Mouse (Mus musculus) heart, embryonic 11.5 days (tissue): ENCODE data around the gene Hlcs. TPM values are rescaled to one million over a fixed set of nuclear protein-coding genes. Genes with fewer than 3 reads are reported as not detected.

Source experiments
- ATAC-seq: fragments of 200-750 bp; cut with Nextera tagmentation; replicated peaks from 2 replicates; pipeline ENCODE4 v1.8.0; 2017; ENCODE audit warnings: moderate library complexity; ENCODE audit not compliant: insufficient number of reproducible peaks, low FRiP score, low TSS enrichment
- H3K27ac ChIP-seq: fragments of 300-500 bp; sonication (generic); 2 replicates; pipeline ENCODE4 v1.5.1; 2014; ENCODE audit warnings: mild to moderate bottlenecking, low read depth, low read length
- H3K27me3 ChIP-seq: fragments of 300-500 bp; sonication (generic); 2 replicates; pipeline ENCODE4 v1.6.1; 2014; ENCODE audit warnings: mild to moderate bottlenecking, low read length, mixed read lengths; ENCODE audit not compliant: control insufficient read depth, insufficient read depth
- H3K36me3 ChIP-seq: fragments of 300-500 bp; sonication (generic); 2 replicates; pipeline ENCODE4 v1.6.1; 2014; ENCODE audit warnings: mild to moderate bottlenecking, low read length, moderate library complexity, mixed read lengths; ENCODE audit not compliant: control insufficient read depth, insufficient read depth
- H3K4me1 ChIP-seq: fragments of 300-500 bp; sonication (generic); 2 replicates; pipeline ENCODE4 v1.6.1; 2014; ENCODE audit warnings: low read length; ENCODE audit not compliant: control insufficient read depth, insufficient read depth
- H3K4me2 ChIP-seq: fragments of 300-500 bp; sonication (generic); 2 replicates; pipeline ENCODE4 v1.6.1; 2014; ENCODE audit warnings: mild to moderate bottlenecking, moderate library complexity
- H3K4me3 ChIP-seq: fragments of 300-500 bp; sonication (generic); 2 replicates; pipeline ENCODE4 v1.5.1; 2014; ENCODE audit warnings: low read depth, low read length
- H3K9ac ChIP-seq: fragments of 300-500 bp; sonication (generic); 2 replicates; pipeline ENCODE4 v1.6.1; 2014; ENCODE audit warnings: mild to moderate bottlenecking, low read depth, low read length, moderate library complexity
- H3K9me3 ChIP-seq: fragments of 300-500 bp; sonication (generic); replicated peaks from 2 replicates; pipeline ENCODE4 v1.6.1; 2016; ENCODE audit warnings: low read length; ENCODE audit not compliant: control insufficient read depth
- WGBS: fragments of 180-500 bp; shearing (Covaris S2); extraction: QIAGEN DNeasy Blood & Tissue Kit; methylation state at CpG from one replicate; pipeline ENCODE4 v1.1.7; 2014; ENCODE audit not compliant: insufficient replicate concordance; 5-methylcytosine and 5-hydroxymethylcytosine counted together
- polyA plus RNA-seq: library from polyadenylated mRNA; unstranded; fragments of >200 nt; fragmentation: Nextera tagmentation; extraction: Ambion mirVana; gene quantifications from 2 replicates; pipeline ENCODE4 v1.2.1, GENCODE M21; 2014

Gene Hlcs
- 7.7 and 8.5 TPM in 2 replicates for polyA plus RNA-seq

DNA sequence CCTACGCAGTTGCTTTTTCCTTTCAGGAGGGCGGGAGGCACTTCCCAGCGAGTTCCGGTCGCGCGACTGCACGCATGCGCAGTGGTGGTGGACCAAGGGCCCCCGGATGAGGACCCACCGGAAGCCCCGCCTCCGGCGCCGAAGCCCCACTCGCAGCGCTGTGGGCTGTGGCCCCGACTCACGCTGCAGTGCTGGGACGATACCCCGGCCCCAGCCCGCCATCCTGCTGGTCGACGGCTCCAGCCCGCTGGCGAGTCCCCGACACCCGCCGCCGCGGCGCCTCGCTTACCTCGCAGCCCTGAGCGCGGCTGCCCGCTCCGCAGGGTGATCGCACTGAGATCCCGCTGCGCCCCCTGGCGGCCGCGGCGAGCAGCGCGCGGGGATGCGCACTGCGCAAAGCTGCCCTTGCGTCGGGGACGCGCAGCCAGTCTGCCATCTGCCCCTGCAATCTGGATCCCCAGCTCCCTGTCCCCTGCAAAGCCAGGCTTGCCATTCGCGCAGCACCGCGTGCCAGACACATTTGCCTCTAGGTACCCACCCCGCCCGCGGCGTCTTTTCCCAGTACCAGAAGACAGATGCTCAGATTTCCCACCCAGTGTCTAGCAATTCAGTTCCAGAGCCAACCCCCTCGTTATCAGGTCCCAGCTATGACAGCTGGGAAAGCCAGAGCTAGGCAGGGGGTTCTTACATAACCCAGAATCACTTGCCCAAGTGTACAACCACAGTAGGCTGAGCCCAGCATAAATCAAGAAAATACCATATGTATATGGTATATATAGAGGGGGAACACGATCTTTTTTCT is at the start of gene Hlcs:
Hlcs (minus strand) TSS at position 343 of the 802 bp plus-strand sequence.
- peak within 1 kb of the TSS; percentile 65 for H3K4me3 ChIP-seq
- H3K27ac ChIP-seq: peak within 1 kb of the TSS; percentile 94
- H3K4me2 ChIP-seq: peak within 1 kb of the TSS; percentile 88
- peaks cover 7% of the 10 kb centered on the region; the same call in 1 of the 2 replicates for H3K4me1 ChIP-seq
- no peaks in the 10 kb centered on the region for H3K9me3 ChIP-seq
- peak within 1 kb of the TSS; percentile 82 for H3K9ac ChIP-seq
- H3K27me3 ChIP-seq: no peaks in the 10 kb centered on the region
- H3K36me3 ChIP-seq: no peaks in the 10 kb centered on the region
- WGBS: under 1% methylated on average over 64 of the region's 64 CpGs
- peak; percentile 92 for ATAC-seq

DNA sequence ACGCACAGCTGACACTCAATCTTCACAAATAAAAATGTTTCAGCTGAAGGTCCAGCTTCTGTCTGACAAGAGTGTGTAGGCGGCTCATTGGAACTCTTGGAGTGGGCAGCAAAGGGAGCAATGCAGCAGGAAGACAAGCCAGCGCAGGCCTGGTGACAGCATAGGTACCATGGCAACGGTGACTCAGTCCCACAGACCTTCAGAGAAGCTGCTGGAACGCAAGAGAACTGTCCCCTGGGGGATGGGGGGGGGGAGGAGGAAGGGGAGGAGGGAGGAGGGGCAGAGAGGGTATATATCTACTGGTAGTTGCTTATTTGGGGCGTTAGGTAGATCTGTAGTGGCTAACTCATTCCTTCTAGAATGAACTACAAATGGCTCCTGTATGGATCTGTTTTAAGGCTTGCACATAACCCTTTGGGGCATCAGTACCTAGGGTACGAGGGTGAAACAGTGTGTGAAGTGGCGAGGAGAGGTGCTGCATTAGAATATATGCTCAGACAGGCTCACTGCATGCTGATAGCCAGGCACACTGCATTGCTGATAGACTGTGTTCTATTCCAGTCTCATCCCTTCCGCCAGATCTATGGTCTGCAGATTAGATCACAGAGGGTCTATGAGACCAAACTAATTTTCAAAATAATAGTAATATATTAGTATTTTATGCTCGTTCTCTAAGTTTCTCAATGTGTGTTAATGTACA is 49.0 kb upstream of the Hlcs start:
- Histone ChIP-seq H3K4me3 (no peak overlapping the region), H3K27ac (peak overlapping the region; percentile 71), H3K4me1 (peaks cover 8% of the 10 kb centered on the region; the same call in 1 of the 2 replicates), H3K9me3 (no peaks in the 10 kb centered on the region), H3K9ac (no peak overlapping the region), H3K36me3 (no peaks in the 10 kb centered on the region), H3K4me2 (peak overlapping the region; percentile 22; the same call in 1 of the 2 replicates), H3K27me3 (no peaks in the 10 kb centered on the region)
- ATAC-seq: 0 out of 2 replicates have a peak, but pooled peaks have one; percentile 55
- WGBS: 38% methylated on average over 10 of the region's 10 CpGs

DNA sequence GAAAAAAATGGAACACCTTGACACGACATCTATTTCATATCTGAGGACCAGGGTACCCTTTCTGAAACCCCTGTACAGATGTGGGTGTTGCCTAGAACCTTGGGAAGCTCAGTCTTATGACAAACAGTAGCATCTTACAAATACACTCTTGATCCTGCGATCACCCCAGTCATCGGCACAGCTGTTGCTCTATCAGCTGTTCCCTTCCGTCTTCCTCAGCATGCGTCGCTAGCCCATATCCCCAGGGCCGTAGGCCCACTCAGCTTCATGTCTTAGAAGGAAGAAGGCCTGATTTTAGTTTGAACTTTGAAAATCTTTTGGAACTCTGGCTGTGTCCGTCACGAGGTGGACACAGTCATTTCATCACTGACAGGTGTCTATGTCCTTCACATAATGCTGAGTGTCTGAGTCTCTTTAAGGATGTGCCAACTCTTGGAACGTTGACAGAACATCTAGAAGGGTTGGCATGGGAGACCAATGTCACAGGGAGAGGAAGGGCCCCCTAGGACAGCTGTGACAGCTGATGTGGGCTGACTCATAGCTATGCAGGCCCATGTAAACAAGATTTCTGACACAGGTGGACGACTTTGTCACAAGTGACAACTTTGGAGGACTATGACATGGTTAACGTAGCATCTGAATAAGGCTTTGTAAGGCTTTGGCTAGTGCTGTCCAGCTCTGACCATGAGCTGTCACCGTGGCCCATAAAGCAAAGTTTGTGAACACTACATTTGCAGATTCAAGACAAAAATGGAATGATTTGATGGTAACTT is 47.4 kb upstream of the Hlcs start:
- H3K9ac ChIP-seq: no peak overlapping the region
- peaks cover 8% of the 10 kb centered on the region; the same call in 1 of the 2 replicates for H3K4me1 ChIP-seq
- WGBS: 83% methylated on average over 13 of the region's 13 CpGs
- no peak for ATAC-seq
- no peak overlapping the region for H3K4me2 ChIP-seq
- no peak overlapping the region for H3K4me3 ChIP-seq
- no peaks in the 10 kb centered on the region for H3K9me3 ChIP-seq
- H3K27me3 ChIP-seq: no peaks in the 10 kb centered on the region
- H3K36me3 ChIP-seq: no peaks in the 10 kb centered on the region
- no peak overlapping the region for H3K27ac ChIP-seq

DNA sequence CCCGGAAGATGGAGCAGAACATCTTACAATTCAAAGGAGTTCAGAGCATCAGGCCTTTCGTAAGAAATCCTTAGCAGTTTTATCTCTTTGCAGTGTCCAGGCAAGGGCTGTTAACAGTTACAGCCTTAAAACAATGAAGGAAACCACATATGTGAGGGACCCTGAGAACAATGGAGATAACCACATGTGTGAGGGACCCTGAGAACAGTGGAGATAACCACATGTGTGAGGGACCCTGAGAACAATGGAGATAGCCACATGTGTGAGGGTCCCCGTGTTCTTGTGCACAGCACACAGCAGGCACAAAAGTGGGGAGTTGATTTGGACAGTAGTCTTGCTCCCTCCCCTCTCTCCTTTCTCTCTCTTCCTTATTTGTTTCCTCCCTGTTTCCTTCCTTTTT is 44.7 kb upstream of the Hlcs start:
- Histone ChIP-seq H3K27ac (no peak overlapping the region), H3K9me3 (no peaks in the 10 kb centered on the region), H3K4me2 (no peak overlapping the region), H3K4me3 (no peak overlapping the region), H3K27me3 (no peaks in the 10 kb centered on the region), H3K4me1 (peaks cover 8% of the 10 kb centered on the region; the same call in 1 of the 2 replicates), H3K9ac (no peak overlapping the region), H3K36me3 (no peaks in the 10 kb centered on the region)
- no peak for ATAC-seq
- 70% methylated on average over 3 of the region's 3 CpGs for WGBS

DNA sequence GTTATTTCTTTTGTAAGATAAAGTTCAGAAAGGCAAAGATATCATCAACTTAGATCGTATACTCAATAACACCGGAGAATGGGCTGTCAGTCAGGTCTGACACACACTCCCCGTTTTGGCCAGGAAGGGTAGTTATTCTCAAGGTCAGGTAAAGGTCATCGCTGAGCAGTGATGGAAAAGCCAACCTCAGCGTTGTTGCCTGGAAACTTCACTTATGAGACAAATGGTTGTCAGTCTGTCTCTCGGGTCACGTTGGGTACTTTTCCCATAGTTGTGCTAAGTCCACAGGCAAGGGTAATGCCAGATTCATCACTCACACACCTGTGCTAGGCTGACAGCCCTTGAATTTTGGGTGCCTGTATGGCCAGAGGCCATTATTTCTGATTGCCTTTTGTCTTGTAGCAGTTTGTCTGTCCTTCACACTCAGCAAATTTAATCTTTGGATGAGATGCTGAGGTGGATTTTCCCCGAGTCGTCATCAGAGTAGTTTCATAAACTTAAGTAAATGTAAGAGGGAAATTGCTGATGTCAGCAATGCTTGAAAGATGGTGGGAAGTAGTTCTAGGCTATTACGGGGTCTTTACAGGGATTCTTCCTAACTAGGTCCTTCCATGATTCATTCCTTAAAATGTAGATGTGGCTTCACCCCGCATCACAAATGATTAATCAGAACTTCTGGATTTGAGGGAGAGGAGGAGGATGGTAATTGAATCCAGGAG is 43.6 kb upstream of the Hlcs start:
- Histone ChIP-seq H3K36me3 (no peaks in the 10 kb centered on the region), H3K4me2 (no peak overlapping the region), H3K27ac (no peak overlapping the region), H3K4me3 (no peak overlapping the region), H3K9me3 (no peaks in the 10 kb centered on the region), H3K27me3 (no peaks in the 10 kb centered on the region), H3K4me1 (peaks cover 2% of the 10 kb centered on the region; the same call in 1 of the 2 replicates), H3K9ac (no peak overlapping the region)
- no peak for ATAC-seq
- 66% methylated on average over 11 of the region's 11 CpGs for WGBS

DNA sequence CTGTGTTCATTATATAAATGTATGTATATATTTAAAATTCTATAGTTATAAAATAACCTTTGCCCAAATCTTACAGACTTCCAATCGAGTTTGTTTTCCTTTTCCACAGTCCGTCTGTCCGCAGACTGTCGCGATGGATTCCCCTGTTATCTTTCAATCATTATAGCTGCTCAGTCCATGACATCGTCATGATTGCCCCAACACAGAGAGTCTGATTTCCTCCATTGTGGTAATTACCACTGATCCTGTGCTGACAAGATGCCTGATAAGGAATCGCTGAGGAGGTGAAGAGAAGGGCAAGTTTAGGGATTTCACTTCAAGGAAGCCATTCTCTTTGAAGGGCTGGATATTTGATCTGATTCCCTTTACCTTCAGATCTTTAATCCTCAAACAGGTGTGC is 42.7 kb upstream of the Hlcs start:
- no peak overlapping the region for H3K27ac ChIP-seq
- ATAC-seq: no peak
- H3K9ac ChIP-seq: no peak overlapping the region
- 42% methylated on average over 7 of the region's 7 CpGs for WGBS
- H3K27me3 ChIP-seq: no peaks in the 10 kb centered on the region
- no peak overlapping the region for H3K4me3 ChIP-seq
- no peaks in the 10 kb centered on the region for H3K4me1 ChIP-seq
- no peaks in the 10 kb centered on the region for H3K36me3 ChIP-seq
- H3K9me3 ChIP-seq: no peaks in the 10 kb centered on the region
- H3K4me2 ChIP-seq: no peak overlapping the region

DNA sequence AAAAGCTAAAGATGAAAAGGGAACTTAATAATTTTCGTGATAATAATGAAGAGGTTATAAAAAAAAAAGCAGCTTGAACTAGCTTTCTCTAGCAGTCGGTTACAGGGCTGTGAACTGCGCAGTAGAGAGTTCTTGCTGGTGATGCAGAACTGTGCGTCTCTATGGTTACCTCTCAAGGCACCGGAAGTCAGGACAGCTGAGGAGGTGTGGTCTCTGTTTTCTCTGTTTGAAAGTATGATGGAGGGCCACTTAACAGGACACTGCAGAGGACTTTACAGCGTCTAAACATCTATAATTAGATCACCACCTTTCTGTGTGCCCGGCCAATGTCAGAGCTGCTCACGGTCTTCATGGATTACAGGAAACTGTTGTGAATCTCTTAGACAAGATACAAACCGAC is 41.1 kb upstream of the Hlcs start:
- Histone ChIP-seq H3K4me2 (no peak overlapping the region), H3K36me3 (no peaks in the 10 kb centered on the region), H3K27me3 (no peaks in the 10 kb centered on the region), H3K4me1 (no peaks in the 10 kb centered on the region), H3K9me3 (no peaks in the 10 kb centered on the region), H3K27ac (no peak overlapping the region), H3K4me3 (no peak overlapping the region), H3K9ac (no peak overlapping the region)
- ATAC-seq: no peak; the same call in 1 of the 2 replicates
- WGBS: 30% methylated on average over 9 of the region's 9 CpGs

DNA sequence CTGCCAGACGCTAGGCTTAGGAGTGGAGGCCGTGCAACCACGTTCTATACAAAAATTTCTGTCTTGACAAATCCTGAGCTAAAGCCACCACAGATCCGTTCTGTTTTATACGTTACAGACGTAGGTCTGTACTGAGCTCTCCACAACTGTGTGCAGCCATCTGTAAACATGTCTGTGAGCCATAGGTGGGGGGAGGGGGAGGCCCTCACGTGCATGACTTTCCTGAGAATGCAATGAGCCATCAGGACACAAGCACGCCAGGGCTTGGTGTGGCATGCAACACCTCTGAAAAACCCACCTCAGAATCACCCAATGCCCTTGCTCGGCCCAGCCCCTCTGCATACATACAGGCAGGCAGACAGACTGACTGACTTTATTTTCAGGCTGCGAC is 36.9 kb upstream of the Hlcs start:
- WGBS: 75% methylated on average over 10 of the region's 10 CpGs
- Histone ChIP-seq H3K4me2 (no peak overlapping the region), H3K36me3 (no peaks in the 10 kb centered on the region), H3K9me3 (no peaks in the 10 kb centered on the region), H3K4me3 (no peak overlapping the region), H3K27ac (no peak overlapping the region), H3K4me1 (no peaks in the 10 kb centered on the region), H3K9ac (no peak overlapping the region), H3K27me3 (no peaks in the 10 kb centered on the region)
- no peak for ATAC-seq
